Mouse (Mus musculus) olfactory bulb, adult 2 months (tissue): ENCODE measurements around the gene Uggt2.

Source experiments
- CTCF ChIP-seq: fragments of 200-500 bp; IDR thresholded peaks from 2 replicates; pipeline ENCODE4 v1.5.1; 2012; ENCODE audit warnings: low read depth, mild to moderate bottlenecking, low read length, moderate library complexity; ENCODE audit not compliant: insufficient read depth
- POLR2A ChIP-seq: fragments of 200-500 bp; IDR thresholded peaks from 2 replicates; pipeline ENCODE4 v1.6.1; 2012; ENCODE audit warnings: mild to moderate bottlenecking, low read depth, low read length, moderate library complexity; ENCODE audit not compliant: insufficient read depth

DNA sequence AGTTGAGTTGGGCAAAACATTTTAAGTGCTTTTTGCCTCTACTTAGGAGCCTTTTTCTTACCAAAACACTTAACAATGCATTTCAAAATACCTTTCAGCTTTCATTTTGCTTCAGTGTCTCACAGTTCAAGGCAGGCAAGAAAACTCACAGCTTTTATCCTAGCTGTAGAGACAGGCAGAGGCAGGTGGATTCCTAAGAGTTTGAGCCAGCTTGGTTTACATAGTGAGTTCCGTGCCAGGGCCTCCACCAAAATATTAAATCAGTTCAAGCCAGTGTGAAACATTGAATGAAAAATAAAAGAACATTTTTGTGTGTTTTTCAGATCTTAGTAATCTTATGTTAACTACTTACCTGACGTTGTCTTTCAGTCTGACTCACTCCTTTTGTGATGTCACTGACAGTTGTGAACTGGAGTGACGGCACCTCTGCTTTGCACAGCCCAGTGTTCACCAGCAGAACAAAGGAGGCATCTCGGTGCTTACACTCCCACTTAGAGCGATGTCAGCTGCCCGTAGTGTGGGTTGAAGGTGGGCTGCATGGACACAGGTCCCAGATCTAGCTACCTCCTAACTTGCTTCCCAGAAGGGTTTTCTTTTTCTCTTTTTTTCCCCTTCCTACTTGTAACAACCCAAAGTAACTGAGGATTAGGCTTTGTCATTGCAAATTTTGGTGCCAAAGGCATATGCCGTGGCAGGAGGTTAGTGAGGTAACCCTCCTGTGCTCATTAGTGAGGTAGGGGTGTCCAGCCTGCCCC lies 119.5 kb downstream of the Uggt2 start:
- TF ChIP-seq CTCF (no peak), POLR2A (no peak)
